Mouse (Mus musculus) heart, embryonic 12.5 days (tissue): Measurements from ENCODE around the gene Cntrob. TPM values are rescaled to one million over a fixed set of nuclear protein-coding genes. Genes with fewer than 3 reads are reported as not detected.

Source experiments
- ATAC-seq: fragments of 200-750 bp; cut with Nextera tagmentation; 2 replicates; pipeline ENCODE4 v1.8.0; 2017; ENCODE audit warnings: moderate TSS enrichment, moderate library complexity; ENCODE audit not compliant: insufficient number of reproducible peaks, low FRiP score
- H3K27ac ChIP-seq: fragments of 300-500 bp; sonication (generic); 2 replicates; pipeline ENCODE4 v1.5.1; 2016; ENCODE audit warnings: mild to moderate bottlenecking, moderate library complexity; ENCODE audit not compliant: poor library complexity, severe bottlenecking
- H3K27me3 ChIP-seq: fragments of 300-500 bp; sonication (generic); replicated peaks from 2 replicates; pipeline ENCODE4 v1.6.1; 2016; ENCODE audit warnings: mild to moderate bottlenecking, moderate library complexity
- H3K36me3 ChIP-seq: fragments of 300-500 bp; sonication (generic); 2 replicates; pipeline ENCODE4 v1.6.1; 2016; ENCODE audit warnings: mild to moderate bottlenecking, moderate library complexity
- H3K4me1 ChIP-seq: fragments of 300-500 bp; sonication (generic); replicated peaks from 2 replicates; pipeline ENCODE4 v1.6.1; 2016; ENCODE audit warnings: mild to moderate bottlenecking
- H3K4me2 ChIP-seq: fragments of 300-500 bp; sonication (generic); 2 replicates; pipeline ENCODE4 v1.6.1; 2016; ENCODE audit warnings: mild to moderate bottlenecking, moderate library complexity
- H3K4me3 ChIP-seq: fragments of 300-500 bp; sonication (generic); 2 replicates; pipeline ENCODE4 v1.5.1; 2016; ENCODE audit warnings: mild to moderate bottlenecking
- H3K9ac ChIP-seq: fragments of 300-500 bp; sonication (generic); 2 replicates; pipeline ENCODE4 v1.6.1; 2016; ENCODE audit warnings: mild to moderate bottlenecking, moderate library complexity
- H3K9me3 ChIP-seq: fragments of 300-500 bp; sonication (generic); replicated peaks from 2 replicates; pipeline ENCODE4 v1.6.1; 2016; ENCODE audit warnings: mild to moderate bottlenecking, moderate library complexity
- WGBS: fragments of 180-500 bp; shearing (Covaris S2); methylation state at CpG from one replicate; pipeline ENCODE4 v1.1.7; 2016; 5-methylcytosine and 5-hydroxymethylcytosine counted together
- polyA plus RNA-seq: library from polyadenylated mRNA; unstranded; fragments of >200 nt; fragmentation: Nextera tagmentation; extraction: Ambion mirVana; gene quantifications from 2 replicates; pipeline ENCODE4 v1.2.1, GENCODE M21; 2016

The Cntrob gene
- polyA plus RNA-seq, 1 experiment from 2014 or later = 18.6 TPM

GRCm38 (mm10) chr11:69340161-69341131 lies 16.9 kb upstream of the Cntrob start, which contains the start of gene Rnf227:
Gene Rnf227, plus strand, starts transcription at chr11:69340461.
- Histone ChIP-seq H3K9me3 (no peaks in the 10 kb centered on the region), H3K9ac (peak within 1 kb of the TSS; percentile 75), H3K27ac (no peak within 1 kb of the TSS), H3K4me3 (peak within 1 kb of the TSS; percentile 54), H3K4me2 (peak within 1 kb of the TSS; percentile 94), H3K36me3 (peaks cover 14% of the 10 kb centered on the region), H3K4me1 (peaks cover 13% of the 10 kb centered on the region), H3K27me3 (peaks cover 15% of the 10 kb centered on the region)
- 2% methylated on average over 99 of the region's 99 CpGs for WGBS
- peak; percentile 82 for ATAC-seq

DNA sequence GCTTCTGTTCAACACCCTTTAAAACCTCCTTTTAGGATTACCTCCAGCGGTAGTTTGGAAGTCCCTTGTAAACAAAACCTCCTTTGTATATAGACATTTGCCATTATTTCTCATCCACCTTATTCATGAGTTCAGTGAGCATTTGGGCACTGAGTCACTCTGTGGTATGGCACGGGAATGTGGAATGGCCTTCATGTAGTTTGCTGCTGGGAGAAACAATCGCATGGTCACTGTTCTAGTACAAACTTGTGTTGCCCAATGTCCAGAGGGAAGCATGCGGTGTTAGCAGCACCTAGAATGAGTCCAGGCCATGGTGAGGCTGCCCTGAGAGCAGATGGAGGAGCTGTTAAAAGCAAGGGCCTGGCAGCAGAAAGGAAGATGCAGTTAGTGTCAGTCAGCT lies 11.2 kb upstream of the Cntrob start:
- peaks cover 15% of the 10 kb centered on the region for H3K4me1 ChIP-seq
- 68% methylated on average over 4 of the region's 4 CpGs for WGBS
- H3K9ac ChIP-seq = no peak overlapping the region
- no peaks in the 10 kb centered on the region for H3K36me3 ChIP-seq
- no peak overlapping the region for H3K4me3 ChIP-seq
- H3K27me3 ChIP-seq = peaks cover 14% of the 10 kb centered on the region
- no peak overlapping the region for H3K4me2 ChIP-seq
- no peaks in the 10 kb centered on the region for H3K9me3 ChIP-seq
- no peak overlapping the region for H3K27ac ChIP-seq
- ATAC-seq = no peak

GRCm38 (mm10) chr11:69333922-69334321 lies 10.3 kb upstream of the Cntrob start:
- WGBS = 45% methylated on average over 3 of the region's 3 CpGs
- Histone ChIP-seq H3K9me3 (no peaks in the 10 kb centered on the region), H3K4me1 (peaks cover 15% of the 10 kb centered on the region), H3K36me3 (no peaks in the 10 kb centered on the region), H3K27ac (no peak overlapping the region), H3K4me3 (no peak overlapping the region), H3K9ac (no peak overlapping the region), H3K4me2 (no peak overlapping the region), H3K27me3 (peaks cover 15% of the 10 kb centered on the region)
- no peak for ATAC-seq

DNA sequence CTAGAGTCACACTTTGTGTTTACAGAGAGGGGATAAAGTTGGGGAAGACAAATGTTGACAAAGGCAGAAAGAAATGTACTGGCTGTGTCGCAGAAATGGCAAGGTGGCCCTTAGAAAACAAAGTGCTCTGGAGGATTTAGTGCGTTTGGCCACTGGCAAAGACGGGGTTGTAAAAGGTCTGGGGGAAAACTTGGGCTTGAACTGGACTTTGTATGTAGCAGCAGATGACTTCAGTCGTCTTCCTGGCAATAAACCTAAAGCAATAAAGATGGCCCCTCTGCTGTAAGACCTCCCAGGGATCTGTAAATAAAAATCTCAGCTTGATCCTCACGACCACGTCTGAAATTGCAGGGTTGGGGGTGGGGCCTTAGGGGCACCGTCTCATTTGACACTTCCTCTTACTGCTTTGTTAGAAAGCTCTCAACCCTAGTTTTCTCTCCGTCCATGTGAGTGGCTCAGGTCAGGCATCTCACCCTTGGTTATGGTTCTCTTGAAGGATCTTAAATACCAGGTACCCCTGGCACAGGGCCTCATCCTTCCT lies 9.2 kb upstream of the Cntrob start:
- Histone ChIP-seq H3K4me1 (peaks cover 15% of the 10 kb centered on the region), H3K36me3 (no peaks in the 10 kb centered on the region), H3K27me3 (peaks cover 24% of the 10 kb centered on the region), H3K9me3 (no peaks in the 10 kb centered on the region), H3K9ac (no peak overlapping the region; the same call in 1 of the 2 replicates), H3K27ac (no peak overlapping the region), H3K4me3 (no peak overlapping the region; the same call in 1 of the 2 replicates), H3K4me2 (peak overlapping the region; percentile 69)
- ATAC-seq = no peak
- 40% methylated on average over 8 of the region's 8 CpGs for WGBS

- Histone ChIP-seq H3K4me3 (peak overlapping the region; percentile 62), H3K36me3 (no peaks in the 10 kb centered on the region), H3K4me1 (peaks cover 18% of the 10 kb centered on the region), H3K9ac (peak overlapping the region; percentile 70), H3K9me3 (no peaks in the 10 kb centered on the region), H3K4me2 (peak overlapping the region; percentile 69), H3K27ac (no peak overlapping the region), H3K27me3 (peaks cover 32% of the 10 kb centered on the region)
- under 1% methylated on average over 24 of the region's 24 CpGs for WGBS
- 0 out of 2 replicates have a peak, but pooled peaks have one; percentile 36 for ATAC-seq
These were observed 8.4 kb upstream of the Cntrob start for GRCm38 (mm10) chr11:69331929-69332405.

- no peaks in the 10 kb centered on the region for H3K36me3 ChIP-seq
- H3K4me1 ChIP-seq = peaks cover 25% of the 10 kb centered on the region
- WGBS = 84% methylated on average over 6 of the region's 6 CpGs
- no peak overlapping the region for H3K4me3 ChIP-seq
- ATAC-seq = no peak
- H3K4me2 ChIP-seq = peak overlapping the region; percentile 69; the same call in 1 of the 2 replicates
- H3K9me3 ChIP-seq = no peaks in the 10 kb centered on the region
- no peak overlapping the region for H3K9ac ChIP-seq
- no peak overlapping the region for H3K27ac ChIP-seq
- peaks cover 37% of the 10 kb centered on the region for H3K27me3 ChIP-seq
These were observed 7.6 kb upstream of the Cntrob start for GRCm38 (mm10) chr11:69331152-69331551.

DNA sequence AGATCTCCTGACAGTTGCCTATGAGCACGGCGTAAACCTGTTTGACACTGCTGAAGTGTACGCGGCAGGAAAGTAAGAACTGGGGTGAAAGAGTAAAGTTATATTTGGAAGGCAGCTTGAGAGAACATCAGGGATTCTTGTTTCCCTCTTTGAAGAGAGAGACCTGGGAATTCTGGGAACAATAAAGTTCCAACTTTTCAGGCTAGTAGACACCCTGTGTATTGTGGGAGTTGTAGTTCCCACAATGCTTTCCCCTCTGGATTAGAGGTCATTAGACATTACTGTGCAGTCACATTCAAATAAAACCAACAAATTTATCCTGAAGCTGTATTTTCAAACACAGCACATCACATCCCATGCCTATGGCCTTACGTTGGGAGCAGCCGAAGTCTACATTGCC lies 4.9 kb upstream of the Cntrob start:
- Histone ChIP-seq H3K4me2 (no peak overlapping the region), H3K4me3 (no peak overlapping the region), H3K4me1 (peaks cover 43% of the 10 kb centered on the region), H3K27me3 (peaks cover 37% of the 10 kb centered on the region), H3K27ac (no peak overlapping the region), H3K9me3 (no peaks in the 10 kb centered on the region), H3K9ac (no peak overlapping the region), H3K36me3 (no peaks in the 10 kb centered on the region)
- 84% methylated on average over 6 of the region's 6 CpGs for WGBS
- ATAC-seq = no peak

DNA sequence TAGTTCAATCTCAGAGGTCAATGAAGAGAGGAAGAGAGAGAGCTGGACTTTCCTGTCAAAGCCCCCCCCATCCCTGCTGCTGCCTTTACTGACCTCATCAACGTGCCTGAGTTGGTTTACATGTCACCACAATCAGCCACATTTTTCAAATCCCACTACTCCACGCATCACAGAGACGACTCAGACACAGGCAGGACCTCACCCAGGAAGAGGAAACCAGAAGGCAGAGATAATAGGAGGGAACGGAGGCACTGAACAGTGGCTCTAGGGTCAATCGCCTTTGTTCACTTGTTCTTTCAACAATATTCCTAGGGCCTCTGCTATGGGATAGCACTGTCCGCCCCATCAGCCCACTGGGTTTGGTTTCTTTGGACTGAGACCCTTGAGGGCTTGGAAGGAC lies 4.1 kb upstream of the Cntrob start:
- Histone ChIP-seq H3K4me1 (peaks cover 46% of the 10 kb centered on the region), H3K27me3 (peaks cover 37% of the 10 kb centered on the region), H3K4me3 (no peak overlapping the region), H3K36me3 (no peaks in the 10 kb centered on the region), H3K27ac (no peak overlapping the region), H3K9ac (no peak overlapping the region), H3K4me2 (no peak overlapping the region), H3K9me3 (no peaks in the 10 kb centered on the region)
- ATAC-seq = no peak
- 37% methylated on average over 6 of the region's 6 CpGs for whole genome bisulfite sequencing

- Histone ChIP-seq H3K9ac (no peak overlapping the region), H3K36me3 (no peaks in the 10 kb centered on the region), H3K4me2 (peak overlapping the region; percentile 92), H3K4me1 (peaks cover 47% of the 10 kb centered on the region), H3K27ac (no peak overlapping the region), H3K9me3 (no peaks in the 10 kb centered on the region), H3K4me3 (peak overlapping the region; percentile 56), H3K27me3 (peaks cover 37% of the 10 kb centered on the region)
- ATAC-seq = no peak
- WGBS = 12% methylated on average over 9 of the region's 9 CpGs
These were observed 3.5 kb upstream of the Cntrob start for GRCm38 (mm10) chr11:69327157-69327442.

DNA sequence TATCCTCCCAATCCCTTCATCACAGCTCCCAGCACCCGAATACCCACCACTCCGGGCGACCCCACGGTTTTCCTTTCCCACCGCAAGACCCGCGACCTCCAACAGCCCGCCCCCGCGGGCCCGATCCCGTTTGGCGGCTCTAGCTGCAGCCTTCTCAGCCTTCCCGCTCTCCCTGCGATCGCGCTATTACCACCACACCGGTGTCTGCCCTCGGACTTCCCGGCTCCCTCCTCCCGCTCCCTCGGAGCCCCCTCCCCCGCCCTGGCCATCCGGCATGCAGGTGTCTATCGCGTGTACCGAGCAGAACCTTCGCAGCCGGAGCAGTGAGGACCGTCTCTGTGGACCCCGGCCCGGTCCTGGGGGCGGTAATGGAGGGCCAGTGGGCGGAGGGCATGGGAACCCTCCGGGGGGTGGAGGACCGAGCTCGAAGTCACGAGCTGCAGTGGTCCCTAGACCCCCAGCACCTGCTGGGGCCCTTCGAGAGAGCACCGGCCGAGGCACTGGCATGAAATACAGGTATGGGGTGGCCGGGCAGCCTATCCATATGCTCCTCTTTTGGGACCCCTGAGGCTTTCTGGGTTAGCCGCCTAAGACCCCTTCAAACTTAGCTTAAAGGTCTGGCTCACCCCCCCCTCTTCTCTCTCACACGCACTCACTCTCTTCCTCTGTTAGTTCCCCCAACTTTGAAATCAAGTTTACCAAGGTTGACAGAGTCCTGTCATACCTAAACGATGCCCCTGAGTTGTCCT lies 3.0 kb upstream of the Cntrob start:
- WGBS = 1% methylated on average over 45 of the region's 45 CpGs
- Histone ChIP-seq H3K27ac (no peak overlapping the region), H3K36me3 (no peaks in the 10 kb centered on the region)

More for the DNA sequence above, 3.0 kb upstream of the Cntrob start:
- Histone ChIP-seq H3K9me3 (no peaks in the 10 kb centered on the region), H3K27me3 (peaks cover 37% of the 10 kb centered on the region), H3K4me2 (peak overlapping the region; percentile 92), H3K9ac (peak overlapping the region; percentile 64), H3K4me1 (peaks cover 50% of the 10 kb centered on the region), H3K4me3 (peak overlapping the region; percentile 56)
- ATAC-seq = no peak
